Mouse (Mus musculus): ENCODE data around the gene Eif3k. TPM values are rescaled to one million over a fixed set of nuclear protein-coding genes. Genes with fewer than 3 reads are reported as not detected.

Eif3k gene
- polyA plus RNA-seq, 1 experiment from 2014 or later = 446 TPM

DNA sequence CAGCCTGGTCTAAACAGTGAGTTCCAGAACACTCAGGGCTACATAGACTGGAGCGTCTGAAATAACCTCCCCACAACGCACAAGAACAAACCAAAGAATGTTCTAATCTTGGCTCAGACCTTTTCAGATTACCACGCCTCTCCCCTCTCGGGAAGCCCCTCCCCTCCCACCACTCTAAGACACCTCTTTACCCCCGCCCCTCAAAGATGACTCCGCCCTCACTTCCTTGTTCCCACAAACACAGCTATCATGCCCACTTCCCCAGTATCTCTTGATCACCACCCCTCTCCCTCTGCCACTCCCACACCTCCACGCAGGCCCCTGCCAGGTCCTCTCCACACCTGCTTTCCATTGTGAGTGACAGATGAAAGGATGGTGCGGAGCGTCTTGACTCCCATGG is 27.1 kb upstream of the Eif3k start:
- no peaks in the 10 kb centered on the region for H3K27me3 ChIP-seq (ENCODE audit: low read depth, poor library complexity, severe bottlenecking)
- 83% methylated on average over 9 of the region's 9 CpGs for WGBS
- DNase-seq (ENCODE audit: low spot score) = no peak
- H3K27ac ChIP-seq = no peak overlapping the region
- no peaks in the 10 kb centered on the region for H3K36me3 ChIP-seq
- no peaks in the 10 kb centered on the region for H3K4me1 ChIP-seq
- H3K9me3 ChIP-seq (replicated peaks) = no peaks in the 10 kb centered on the region
- no peak overlapping the region for H3K4me3 ChIP-seq

GRCm38 (mm10) chr7:29008171-29008570 is 26.5 kb upstream of the Eif3k start:
- DNase-seq (ENCODE audit: low spot score) = no peak
- Histone ChIP-seq H3K36me3 (no peaks in the 10 kb centered on the region), H3K27me3 (ENCODE audit: low read depth, poor library complexity, severe bottlenecking) (no peaks in the 10 kb centered on the region), H3K27ac (no peak overlapping the region), H3K4me1 (no peaks in the 10 kb centered on the region), H3K9me3 (replicated peaks) (no peaks in the 10 kb centered on the region), H3K4me3 (no peak overlapping the region)
- WGBS = 95% methylated on average over 10 of the region's 10 CpGs

DNA sequence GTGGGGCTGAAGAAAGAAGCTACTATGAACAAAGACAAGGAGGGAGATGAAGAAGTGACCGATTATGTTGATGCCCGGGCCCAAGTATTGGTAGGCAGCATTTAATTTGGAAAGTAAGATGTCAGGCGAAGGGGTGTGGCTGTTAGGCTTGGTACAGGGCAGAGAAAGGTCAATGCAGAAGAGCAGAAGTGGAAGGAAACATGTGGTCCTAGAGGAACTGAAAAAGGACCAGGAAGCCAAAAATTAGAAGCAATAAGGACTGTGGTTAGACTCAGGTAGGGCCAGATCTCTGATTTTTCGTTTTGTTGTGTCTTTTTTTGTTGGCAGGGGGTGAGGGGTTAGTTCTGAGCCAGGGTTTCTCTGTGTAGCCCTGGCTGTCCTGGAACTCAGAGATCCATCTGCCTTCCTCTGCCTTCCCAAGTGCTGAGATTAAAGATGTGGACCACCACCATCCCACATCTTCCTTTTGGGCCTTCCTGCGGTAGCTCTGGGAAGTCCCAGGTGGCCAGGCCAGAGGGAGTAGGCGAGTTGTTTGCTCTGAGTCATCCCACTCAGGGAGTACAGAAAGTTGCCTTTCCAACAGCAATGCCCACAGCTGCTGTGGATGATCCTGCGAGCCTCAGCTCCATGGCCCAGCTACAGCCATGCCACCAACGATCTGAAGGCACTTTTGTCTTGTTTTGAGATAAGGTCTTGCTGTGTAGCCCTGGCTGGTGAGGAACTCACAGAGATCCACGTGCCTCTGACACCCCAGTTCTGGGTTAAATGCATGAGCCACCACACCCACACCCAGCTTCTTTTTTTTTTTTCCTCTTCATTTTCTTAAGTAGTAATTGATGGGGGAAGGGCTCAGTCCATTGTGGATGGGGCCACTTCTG is 25.8 kb upstream of the Eif3k start:
- H3K9me3 ChIP-seq (replicated peaks) = no peaks in the 10 kb centered on the region
- H3K27me3 ChIP-seq (ENCODE audit: low read depth, poor library complexity, severe bottlenecking) = no peaks in the 10 kb centered on the region
- WGBS = 88% methylated on average over 9 of the region's 9 CpGs
- H3K27ac ChIP-seq = no peak overlapping the region
- H3K36me3 ChIP-seq = no peaks in the 10 kb centered on the region
- DNase-seq (ENCODE audit: low spot score) = no peak
- no peaks in the 10 kb centered on the region for H3K4me1 ChIP-seq
- no peak overlapping the region for H3K4me3 ChIP-seq

DNA sequence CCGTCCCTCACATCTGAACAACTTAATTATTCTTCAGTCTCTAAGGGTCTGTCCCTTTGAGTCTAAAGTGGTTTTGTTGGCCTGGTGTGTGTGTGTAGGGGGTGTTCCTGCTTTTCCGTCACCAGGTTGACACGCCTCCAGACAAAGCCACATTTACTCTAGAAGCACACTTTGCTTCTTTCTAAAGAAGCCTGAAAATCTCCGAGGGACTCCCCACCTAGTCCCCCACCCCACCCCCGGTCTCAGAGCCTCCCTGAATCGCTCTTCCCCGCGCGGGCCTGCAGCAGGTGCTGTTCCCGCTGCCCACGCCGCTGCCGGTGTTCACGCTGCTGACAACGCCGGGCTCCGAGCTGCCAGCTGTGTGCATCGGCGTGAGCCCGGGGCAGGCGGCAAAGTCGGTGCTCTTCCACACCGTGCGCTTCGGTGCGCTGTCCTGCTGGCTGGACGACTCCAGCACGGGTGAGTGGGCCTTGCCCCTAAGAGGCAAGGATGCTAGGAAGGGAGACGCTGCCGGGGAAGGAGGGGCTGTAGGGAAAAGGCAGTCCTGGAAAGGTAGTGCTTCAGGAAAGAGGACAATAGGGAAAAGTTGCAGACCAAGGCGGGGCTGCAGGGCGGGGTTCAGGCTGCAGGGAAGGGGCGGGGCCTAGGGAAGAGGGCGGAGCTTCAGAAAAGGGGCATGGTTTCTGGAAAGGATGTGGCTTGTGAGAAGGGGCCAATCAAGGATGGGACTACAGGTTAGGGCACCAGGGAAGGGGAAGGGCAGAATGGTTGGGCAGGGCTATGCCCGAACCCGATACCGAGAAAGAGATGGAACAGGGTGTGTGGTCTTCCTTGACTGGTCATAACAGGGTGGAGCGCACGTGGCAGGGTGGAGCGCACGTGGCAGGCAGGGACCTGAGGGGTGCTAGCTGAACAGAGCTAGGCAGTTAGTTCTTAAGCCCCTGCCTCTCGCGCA is 19.3 kb upstream of the Eif3k start:
- peak; percentile 90 for DNase-seq (ENCODE audit: low spot score)
- Histone ChIP-seq H3K27me3 (ENCODE audit: low read depth, poor library complexity, severe bottlenecking) (peaks cover 7% of the 10 kb centered on the region; the same call in 1 of the 2 replicates), H3K4me3 (peak overlapping the region; percentile 67), H3K9me3 (replicated peaks) (no peaks in the 10 kb centered on the region), H3K36me3 (peaks cover 3% of the 10 kb centered on the region; the same call in 1 of the 2 replicates), H3K4me1 (peaks cover 13% of the 10 kb centered on the region), H3K27ac (peak overlapping the region; percentile 92)
- WGBS = 7% methylated on average over 43 of the region's 43 CpGs

GRCm38 (mm10) chr7:28993402-28993801 is 11.7 kb upstream of the Eif3k start:
- peaks cover 7% of the 10 kb centered on the region; the same call in 1 of the 2 replicates for H3K36me3 ChIP-seq
- DNase-seq (ENCODE audit: low spot score) = no peak
- H3K4me1 ChIP-seq = no peaks in the 10 kb centered on the region
- H3K4me3 ChIP-seq = no peak overlapping the region
- no peaks in the 10 kb centered on the region for H3K27me3 ChIP-seq (ENCODE audit: low read depth, poor library complexity, severe bottlenecking)
- H3K9me3 ChIP-seq (replicated peaks) = no peaks in the 10 kb centered on the region
- H3K27ac ChIP-seq = no peak overlapping the region
- WGBS = 87% methylated on average over 3 of the region's 3 CpGs

DNA sequence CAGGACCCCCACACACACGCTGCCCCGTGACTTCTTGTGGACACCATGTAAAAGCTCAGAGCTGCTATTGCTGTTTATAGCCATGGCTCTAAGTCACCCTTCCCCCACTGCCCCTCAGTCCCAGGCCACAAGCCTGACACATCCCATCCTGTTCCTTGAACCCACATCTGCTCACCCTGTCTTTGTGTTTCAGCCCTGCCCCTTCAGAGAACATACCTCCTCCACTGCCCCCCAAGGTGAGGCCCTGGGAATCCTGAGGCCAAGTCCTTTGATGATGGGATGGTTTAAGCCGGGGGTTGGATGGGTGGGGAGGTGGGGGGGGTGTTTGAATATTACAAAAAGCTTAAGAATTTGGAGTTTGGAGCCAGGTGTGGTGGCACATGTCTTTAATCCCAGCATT is 11.3 kb upstream of the Eif3k start:
- 93% methylated on average over 3 of the region's 3 CpGs for WGBS
- H3K4me1 ChIP-seq = no peaks in the 10 kb centered on the region
- peaks cover 7% of the 10 kb centered on the region; the same call in 1 of the 2 replicates for H3K36me3 ChIP-seq
- no peaks in the 10 kb centered on the region for H3K27me3 ChIP-seq (ENCODE audit: low read depth, poor library complexity, severe bottlenecking)
- H3K27ac ChIP-seq = 0 out of 2 replicates have a peak overlapping the region, but pooled peaks have one; percentile 1
- H3K4me3 ChIP-seq = no peak overlapping the region
- no peaks in the 10 kb centered on the region for H3K9me3 ChIP-seq (replicated peaks)
- DNase-seq (ENCODE audit: low spot score) = no peak

DNA sequence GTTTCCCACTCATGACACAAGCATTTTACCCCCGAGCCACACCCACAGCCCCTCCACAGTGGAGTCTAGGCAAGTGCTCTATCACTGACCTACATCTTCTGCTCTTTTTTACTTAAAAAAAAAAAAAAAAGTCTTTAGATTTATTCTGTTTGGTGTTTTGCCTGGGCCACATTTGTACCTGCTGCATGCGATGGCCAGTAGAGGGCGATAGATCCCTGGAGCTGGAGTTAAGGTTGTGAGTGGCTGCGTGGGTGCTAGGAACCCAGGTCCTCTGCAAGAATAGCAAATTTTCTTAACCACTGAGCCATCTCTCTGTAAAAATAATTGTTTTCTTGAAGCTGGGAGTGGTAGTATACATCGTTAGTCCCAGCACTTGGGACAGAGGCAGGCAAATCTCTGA is 10.0 kb upstream of the Eif3k start:
- Histone ChIP-seq H3K36me3 (peaks cover 7% of the 10 kb centered on the region), H3K27me3 (ENCODE audit: low read depth, poor library complexity, severe bottlenecking) (no peaks in the 10 kb centered on the region), H3K4me1 (no peaks in the 10 kb centered on the region), H3K4me3 (no peak overlapping the region), H3K9me3 (replicated peaks) (no peaks in the 10 kb centered on the region), H3K27ac (no peak overlapping the region)
- no peak for DNase-seq (ENCODE audit: low spot score)
- WGBS = 63% methylated on average over 5 of the region's 5 CpGs

DNA sequence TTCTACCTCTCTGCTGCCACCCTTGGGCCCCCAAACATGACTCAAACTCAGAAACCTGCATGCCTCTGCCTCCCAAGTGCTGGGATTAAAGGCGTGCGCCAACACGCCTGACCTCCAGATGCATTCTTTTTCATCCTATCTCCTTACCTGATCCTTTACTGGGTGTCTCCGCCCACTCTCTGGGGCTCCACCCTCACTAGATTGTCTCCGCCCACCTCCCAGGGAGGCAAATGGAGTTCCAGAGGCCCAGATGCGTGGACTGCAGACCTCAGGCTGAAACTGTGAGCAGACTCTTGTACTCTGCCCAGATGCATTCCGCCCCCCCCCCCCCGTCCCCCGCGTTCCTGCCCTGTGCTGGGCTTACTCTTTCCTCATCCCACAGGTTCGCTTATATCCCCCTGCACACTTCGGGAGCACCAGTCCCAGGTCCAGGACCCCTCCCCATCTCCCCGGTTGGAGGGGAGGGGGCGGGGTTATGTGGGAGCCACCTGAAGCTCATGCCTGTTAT is 9.2 kb upstream of the Eif3k start:
- no peaks in the 10 kb centered on the region for H3K9me3 ChIP-seq (replicated peaks)
- H3K4me1 ChIP-seq = no peaks in the 10 kb centered on the region
- no peaks in the 10 kb centered on the region for H3K27me3 ChIP-seq (ENCODE audit: low read depth, poor library complexity, severe bottlenecking)
- 56% methylated on average over 14 of the region's 14 CpGs for WGBS
- H3K4me3 ChIP-seq = no peak overlapping the region
- no peak overlapping the region for H3K27ac ChIP-seq
- DNase-seq (ENCODE audit: low spot score) = no peak
- H3K36me3 ChIP-seq = peaks cover 3% of the 10 kb centered on the region; the same call in 1 of the 2 replicates

- no peak overlapping the region for H3K4me3 ChIP-seq
- no peaks in the 10 kb centered on the region for H3K9me3 ChIP-seq (replicated peaks)
- 90% methylated on average over 7 of the region's 7 CpGs for WGBS
- H3K27ac ChIP-seq = no peak overlapping the region
- peaks cover 6% of the 10 kb centered on the region; the same call in 1 of the 2 replicates for H3K36me3 ChIP-seq
- DNase-seq (ENCODE audit: low spot score) = no peak
- H3K4me1 ChIP-seq = peaks cover 27% of the 10 kb centered on the region
- no peaks in the 10 kb centered on the region for H3K27me3 ChIP-seq (ENCODE audit: low read depth, poor library complexity, severe bottlenecking)
Observed at GRCm38 (mm10) chr7:28985207-28985606, 3.5 kb upstream of the Eif3k start.

DNA sequence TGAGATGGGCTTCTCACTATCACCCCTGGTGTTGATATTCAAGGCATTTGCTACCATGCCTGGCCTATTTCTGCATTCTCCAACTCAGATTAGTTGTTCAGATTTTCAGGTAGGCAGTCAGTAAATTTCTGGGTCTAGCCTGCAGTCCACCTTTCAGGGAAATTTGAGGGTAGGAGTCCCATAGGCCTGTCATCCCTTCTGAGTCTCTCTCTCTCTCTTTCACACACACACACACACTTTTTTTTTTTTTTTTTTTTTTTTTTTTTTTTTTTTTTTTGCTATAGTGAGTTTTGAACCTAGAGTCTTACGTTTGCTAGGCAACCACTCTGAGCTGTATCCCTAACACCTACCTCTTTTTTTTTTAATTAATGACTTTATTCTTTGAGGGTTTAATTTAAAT is 2.8 kb upstream of the Eif3k start:
- Histone ChIP-seq H3K4me1 (peaks cover 27% of the 10 kb centered on the region), H3K27me3 (ENCODE audit: low read depth, poor library complexity, severe bottlenecking) (no peaks in the 10 kb centered on the region), H3K27ac (no peak overlapping the region), H3K4me3 (no peak overlapping the region), H3K36me3 (peaks cover 9% of the 10 kb centered on the region), H3K9me3 (replicated peaks) (no peaks in the 10 kb centered on the region)
- WGBS = 89% methylated on average over 1 of the region's 1 CpGs
- no peak for DNase-seq (ENCODE audit: low spot score)

DNA sequence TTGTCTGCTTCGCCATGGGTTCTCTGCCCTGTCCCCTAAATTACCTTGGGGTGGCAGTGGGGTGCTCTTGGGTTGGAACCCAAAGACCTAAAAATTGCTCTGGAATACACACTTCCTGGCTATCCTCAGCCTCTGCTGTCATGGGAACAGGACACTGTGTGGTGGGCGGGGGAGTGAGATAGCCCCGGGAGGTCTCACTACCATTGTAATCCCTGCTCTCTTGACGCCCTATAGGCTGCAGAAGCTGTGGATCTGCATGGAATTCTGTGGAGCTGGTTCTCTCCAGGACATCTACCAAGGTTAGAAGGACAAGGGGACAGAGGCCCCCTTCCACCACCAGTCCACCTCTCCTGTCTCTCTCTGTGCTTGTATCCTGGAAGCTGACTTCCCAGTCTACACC is 2.2 kb upstream of the Eif3k start:
- peaks cover 13% of the 10 kb centered on the region for H3K36me3 ChIP-seq
- DNase-seq (ENCODE audit: low spot score) = no peak
- no peak overlapping the region for H3K27ac ChIP-seq
- no peaks in the 10 kb centered on the region for H3K27me3 ChIP-seq (ENCODE audit: low read depth, poor library complexity, severe bottlenecking)
- 77% methylated on average over 4 of the region's 4 CpGs for WGBS
- no peaks in the 10 kb centered on the region for H3K9me3 ChIP-seq (replicated peaks)
- H3K4me3 ChIP-seq = peak overlapping the region; percentile 4; the same call in 1 of the 2 replicates
- H3K4me1 ChIP-seq = peaks cover 27% of the 10 kb centered on the region

DNA sequence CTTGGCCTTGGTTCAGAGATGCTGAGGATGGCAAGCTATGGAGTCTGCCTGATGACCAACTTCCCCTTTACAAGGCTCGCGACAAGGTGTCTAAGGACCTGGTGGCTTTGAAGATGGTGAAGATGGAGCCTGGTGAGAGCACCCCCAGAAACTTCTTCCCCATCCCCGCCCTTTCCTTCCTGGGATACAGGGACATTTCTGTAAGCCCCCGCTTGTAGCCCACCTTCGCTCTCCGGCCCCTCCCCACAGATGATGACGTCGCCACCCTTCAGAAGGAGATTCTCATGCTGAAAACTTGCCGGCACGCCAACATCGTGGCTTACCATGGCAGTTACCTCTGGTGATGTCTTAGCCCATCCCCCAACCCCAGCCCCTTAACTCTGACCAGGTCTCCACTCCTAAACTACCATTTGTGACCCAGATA is 1.5 kb upstream of the Eif3k start:
- H3K27ac ChIP-seq = peak overlapping the region; percentile 88
- H3K27me3 ChIP-seq (ENCODE audit: low read depth, poor library complexity, severe bottlenecking) = no peaks in the 10 kb centered on the region
- H3K36me3 ChIP-seq = peaks cover 20% of the 10 kb centered on the region
- 70% methylated on average over 11 of the region's 11 CpGs for WGBS
- no peaks in the 10 kb centered on the region for H3K9me3 ChIP-seq (replicated peaks)
- H3K4me1 ChIP-seq = peaks cover 27% of the 10 kb centered on the region
- DNase-seq (ENCODE audit: low spot score) = no peak
- H3K4me3 ChIP-seq = peak overlapping the region; percentile 83
